Mouse (Mus musculus) CD4-positive, CD25-positive, alpha-beta regulatory T cell, adult 4 months (primary cell): ENCODE results near the gene Nmnat1. TPM values are rescaled to one million over a fixed set of nuclear protein-coding genes. Genes with fewer than 3 reads are reported as not detected.
A peak's percentile ranks its signal among the peaks of the same experiment; 100 is the strongest.
"Not testable (repeated sequence)": the region's sequence is repeated elsewhere in the genome, so short reads cannot be mapped to it uniquely, and the experiment has no call there.

Source experiments
- ATAC-seq: one replicate; pipeline ENCODE4 v1.8.0; 2017
- polyA plus RNA-seq, 2 experiments: library from polyadenylated mRNA; unstranded; fragments of 100-300 nt; shearing (Covaris generic); gene quantifications; one replicate each; pipeline ENCODE4 v1.2.1; 2017

Gene Nmnat1
- polyA plus RNA-seq, 2 experiments from 2014 or later, result 7.3 to 8.2 TPM

DNA sequence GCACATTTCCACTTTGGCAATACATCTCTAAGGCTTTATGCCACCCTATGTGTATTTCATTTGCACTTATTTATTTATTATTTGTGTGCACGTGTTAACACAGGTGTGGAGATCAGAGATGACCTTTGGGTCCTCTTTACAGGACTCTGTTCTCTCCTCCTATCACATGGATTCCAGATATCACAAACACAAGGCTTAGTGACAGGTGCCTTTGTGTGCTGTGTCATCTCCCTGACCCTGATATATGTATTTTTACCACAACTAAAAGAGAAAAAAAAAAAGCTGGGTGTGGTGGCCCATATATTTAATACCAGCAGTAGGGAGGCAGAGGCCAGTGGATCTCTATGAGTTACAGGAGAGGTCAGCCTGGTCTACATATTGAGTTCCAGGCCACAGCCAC lies 40.5 kb downstream of the Nmnat1 start:
- no peak for ATAC-seq

DNA sequence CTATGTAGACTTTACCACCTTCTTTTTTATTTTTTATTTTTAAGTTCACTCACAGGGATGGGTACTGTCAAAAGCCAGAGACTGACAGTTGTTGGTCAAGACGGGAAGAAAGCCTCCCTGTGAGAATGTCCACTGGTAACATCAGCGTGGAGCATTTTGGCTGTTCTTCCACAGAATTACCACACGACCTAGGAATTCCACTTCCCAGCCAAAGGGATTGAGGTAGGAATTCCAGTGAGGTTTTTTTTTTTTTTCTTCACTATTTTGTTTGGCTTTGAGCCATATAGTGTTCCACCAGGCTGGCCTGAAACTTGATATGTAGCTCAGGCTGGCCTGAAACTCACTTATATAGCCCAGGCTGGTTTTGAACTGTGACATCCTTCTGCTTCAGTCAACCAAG lies 42.6 kb downstream of the Nmnat1 start:
- ATAC-seq, result no peak

DNA sequence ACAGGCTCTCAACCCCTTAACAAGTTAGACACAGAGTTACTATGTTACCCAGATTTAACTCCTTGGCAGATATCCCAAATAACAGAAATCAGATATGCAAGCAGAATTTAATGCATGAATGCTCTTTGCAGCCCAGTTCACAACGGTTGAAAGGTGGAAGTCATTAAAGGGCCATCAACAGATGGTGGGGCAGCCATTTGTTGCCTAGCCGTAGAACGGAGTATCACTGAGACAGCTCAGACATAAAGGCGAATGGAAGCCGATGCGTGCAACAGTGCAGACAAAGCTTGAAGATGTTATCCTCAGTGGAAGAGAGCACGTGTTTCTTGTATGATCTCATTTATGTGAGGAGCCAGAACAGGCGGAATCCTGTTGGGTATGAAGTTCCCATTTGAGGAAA lies 44.4 kb downstream of the Nmnat1 start:
- no peak for ATAC-seq

DNA sequence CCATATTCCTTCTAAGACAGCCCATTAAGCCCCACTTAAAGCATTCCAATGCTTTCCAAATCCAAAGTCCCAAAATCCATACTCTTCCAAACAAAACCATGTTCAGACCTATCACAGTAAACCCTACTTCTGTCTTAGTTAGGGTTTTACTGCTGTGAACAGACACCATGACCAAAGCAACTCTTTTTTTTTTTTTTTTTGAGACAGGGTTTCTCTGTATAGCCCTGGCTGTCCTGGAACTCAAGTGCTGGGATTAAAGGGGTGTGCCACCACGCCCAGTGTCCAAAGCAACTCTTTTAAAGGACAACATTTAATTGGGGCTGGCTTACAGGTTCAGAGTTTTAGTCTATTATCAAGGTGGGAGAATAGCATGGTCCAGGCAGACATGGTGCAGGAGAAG lies 53.1 kb downstream of the Nmnat1 start:
- not testable (repeated sequence) for ATAC-seq

DNA sequence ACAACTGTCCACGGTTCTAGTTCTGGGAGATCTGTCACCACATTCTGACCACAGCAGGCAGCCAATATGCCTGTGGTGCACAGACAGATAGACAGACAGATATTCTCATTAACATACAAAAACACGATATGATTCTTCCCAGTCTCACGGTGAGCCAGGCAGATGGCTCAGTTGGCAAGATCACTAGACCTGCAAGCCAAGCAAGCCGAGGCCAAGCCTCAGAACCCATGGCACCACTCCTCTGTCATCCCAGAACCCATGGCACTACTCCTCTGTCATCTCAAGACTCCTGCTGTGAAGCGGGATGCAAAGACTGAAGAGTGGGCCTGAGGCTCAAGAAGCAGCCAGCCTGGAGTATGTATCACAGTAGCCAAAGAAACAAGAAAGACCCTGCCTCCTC lies 55.4 kb downstream of the Nmnat1 start:
- no peak for ATAC-seq

DNA sequence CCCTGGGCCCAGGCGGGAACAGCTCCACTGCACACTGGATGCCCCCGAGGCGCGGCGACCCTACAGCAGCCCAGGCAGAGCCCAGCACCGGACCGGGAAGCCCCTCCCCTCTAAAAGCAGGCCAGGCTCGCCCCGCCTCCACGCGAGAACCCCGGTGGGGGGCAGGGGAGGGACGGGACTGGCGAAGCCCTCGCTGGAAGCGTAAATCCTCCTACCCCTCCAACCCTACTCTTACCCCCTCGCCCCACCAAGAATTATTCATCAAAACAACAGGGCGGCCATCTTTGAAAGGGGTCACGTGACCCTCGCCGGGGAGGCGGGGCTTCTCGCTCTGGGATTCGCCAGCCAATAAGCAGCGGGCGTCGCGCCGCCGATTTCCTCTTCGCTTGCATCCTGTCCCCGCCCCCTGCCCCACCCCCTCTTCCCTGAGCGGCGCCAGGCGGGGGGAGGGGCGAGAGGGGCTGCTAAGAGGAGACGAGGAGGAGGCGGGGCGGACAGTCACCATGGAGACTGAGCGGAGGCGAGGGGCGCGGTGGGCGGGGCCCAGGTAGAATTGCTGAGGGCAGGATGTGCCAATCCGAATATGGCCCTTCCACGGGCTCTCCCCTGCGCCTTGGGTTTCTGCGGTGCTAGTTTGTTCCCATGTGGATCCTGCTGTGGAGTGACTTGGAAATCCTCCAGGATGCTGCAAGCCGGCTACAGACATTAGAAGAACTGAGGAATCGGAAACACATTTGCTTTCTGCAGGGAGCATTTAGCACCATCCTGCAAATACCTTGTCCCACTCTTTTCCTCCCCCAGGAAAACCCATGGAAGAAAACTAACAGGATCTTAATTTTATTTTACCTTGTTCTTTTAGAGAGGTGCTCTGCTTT lies 58.4 kb downstream of the Nmnat1 start, which contains the start of gene Ube4b:
Ube4b (minus strand) TSS at position 425 of the 875 bp plus-strand sequence.
- ATAC-seq, result peak; percentile 89

DNA sequence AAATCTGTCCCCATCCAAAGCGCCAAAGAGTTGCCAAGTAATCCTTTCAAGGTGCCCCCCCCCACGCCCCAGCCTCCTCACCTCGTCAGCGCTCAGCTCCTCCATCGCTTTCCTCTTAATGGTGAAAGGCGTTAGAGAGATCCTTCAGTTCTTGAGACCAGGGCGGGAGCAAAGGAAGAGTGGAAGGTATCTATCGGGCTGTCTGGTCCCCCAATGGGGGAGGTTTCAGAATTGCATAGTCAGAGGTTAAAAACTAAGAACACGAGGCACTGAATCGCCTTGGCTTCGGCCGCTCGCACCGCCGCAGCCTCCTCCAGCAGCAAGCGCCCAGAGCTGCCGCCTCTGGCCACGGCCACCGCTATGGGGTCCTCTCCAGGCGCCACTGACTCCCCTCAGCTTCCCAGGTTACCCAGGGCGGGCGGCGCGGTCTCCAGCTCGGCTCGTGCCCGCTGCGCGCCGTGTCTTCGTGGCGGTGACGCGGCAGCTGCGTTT lies 59.2 kb downstream of the Nmnat1 start:
- peak; percentile 27 for ATAC-seq

DNA sequence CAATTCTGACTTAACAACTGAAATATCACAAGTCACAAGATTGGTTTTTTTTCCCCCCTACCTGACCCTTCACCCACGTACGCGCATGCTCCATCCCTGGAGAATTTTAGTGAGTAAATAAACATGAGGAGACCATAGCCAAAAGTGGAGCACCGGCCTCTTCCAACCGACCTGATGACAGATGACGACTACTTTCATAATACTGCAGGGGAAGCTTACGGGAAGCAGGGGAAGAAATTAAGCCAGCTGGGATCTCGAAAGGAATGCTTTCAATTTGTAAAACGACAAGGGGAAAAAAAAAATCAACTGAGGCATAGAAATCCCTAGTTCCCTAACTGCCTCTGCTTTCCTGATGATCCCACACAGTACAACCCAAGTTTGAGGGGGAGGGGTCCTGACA lies 60.2 kb downstream of the Nmnat1 start:
- ATAC-seq, result no peak

DNA sequence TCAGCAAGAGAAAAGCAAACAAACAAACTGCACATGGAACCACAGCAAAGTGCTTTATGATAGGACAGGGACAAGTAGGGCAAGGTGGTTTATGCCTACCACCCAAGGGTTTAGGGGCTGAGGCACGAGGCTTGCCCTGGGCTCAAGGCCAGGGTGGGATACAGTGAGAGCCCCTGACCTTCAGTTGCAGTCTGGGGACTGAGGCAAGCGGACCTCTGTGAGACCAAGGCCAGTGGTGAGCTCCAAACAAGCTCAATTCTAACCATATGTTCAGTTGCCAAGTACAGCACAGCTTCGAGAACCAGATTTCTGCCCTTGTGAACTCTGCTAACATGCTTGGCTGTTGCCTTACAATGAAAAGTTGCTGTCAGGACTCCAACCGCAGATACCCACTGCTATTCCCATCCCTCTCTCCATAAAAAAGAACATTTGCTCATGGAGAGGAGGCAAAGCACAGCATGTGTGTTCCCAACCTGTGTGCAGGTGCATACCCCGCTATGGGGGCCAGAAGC lies 67.1 kb downstream of the Nmnat1 start:
- ATAC-seq, result no peak

Other genes starting within 250 kb of the Nmnat1 start
- 10 to 100 TPM; 11.9 to 15.0 TPM for gene Kif1b, start 177.5 kb downstream of the Nmnat1 start, polyA plus RNA-seq
- 10 to 100 TPM; 18.9 to 19.2 TPM for gene Ube4b, start 58.5 kb downstream of the Nmnat1 start, polyA plus RNA-seq
- not detected for gene Rbp7, start 30.2 kb downstream of the Nmnat1 start, polyA plus RNA-seq
- under 1 TPM in 1 of 2 experiments, not detected in 1; 0.73 TPM for gene Tmem274, start 7.8 kb downstream of the Nmnat1 start, polyA plus RNA-seq
- gene Lzic, start within 50 bp of the Nmnat1 start, polyA plus RNA-seq, result 10 to 100 TPM; 29.0 to 43.3 TPM
- gene Ctnnbip1, start 33.0 kb upstream of the Nmnat1 start, polyA plus RNA-seq, result under 1 TPM; 0.35 to 0.39 TPM
- 1 to 10 TPM; 4.4 to 5.4 TPM for gene Clstn1, start 101.3 kb upstream of the Nmnat1 start, polyA plus RNA-seq
- 100 to 1,000 TPM; 102 to 179 TPM for gene Pik3cd, start 217.4 kb upstream of the Nmnat1 start, polyA plus RNA-seq